ENCODE assay signal across 16 mouse cellular contexts in the genomic region with DNA sequence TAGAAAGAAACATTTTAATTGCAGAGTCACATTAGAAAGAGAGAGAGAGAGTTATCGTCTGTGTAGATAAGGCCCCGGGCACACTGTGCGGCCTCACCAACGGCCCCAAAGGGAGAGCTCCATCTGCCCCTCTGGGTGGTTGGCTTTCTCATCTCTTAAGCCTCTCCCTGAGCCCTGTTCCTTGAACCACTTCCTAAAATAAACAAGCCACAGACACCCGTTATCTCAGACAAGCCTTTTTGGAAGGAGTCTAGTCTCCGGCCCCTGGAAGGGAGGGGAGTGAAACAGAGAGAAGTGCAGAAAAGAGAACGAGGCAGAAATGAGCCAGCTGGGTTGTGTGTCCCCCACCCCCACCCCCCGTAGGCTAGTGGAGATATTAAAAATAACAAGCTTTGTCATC.
DNase-seq lines count a peak whose midpoint lies in the region; ATAC-seq and TF ChIP-seq lines count a peak whose summit lies in the region.
"Had no signal": no experiment of that assay in that cellular context is flagged by ENCODE, and none has a peak within 500 bp of the region (broad histone marks: within the 10 kb centered on the region; RNA-seq: fewer than 3 reads in every experiment).

No protein-coding gene starts in this region.

- H3K4me2 ChIP-seq in lung, embryonic 16.5 days (ENCODE audit: low read depth, low read length), result no peak overlapping the region
- H3K4me2 ChIP-seq in heart, embryonic 12.5 days, result peak overlapping the region; percentile 8; the same call in 1 of the 2 replicates
- H3K4me2 ChIP-seq in liver, embryonic 11.5 days, result no peak overlapping the region
- H3K4me2 ChIP-seq in hindbrain, embryonic 11.5 days (replicated peaks; ENCODE audit: low read depth, low read length), result no peak overlapping the region
- H3K4me2 ChIP-seq: embryonic facial prominence, embryonic 12.5 days had no signal

- peak; percentile 90 for ATAC-seq in lung, embryonic 16.5 days (ENCODE audit: low read depth)
- peak; percentile 51; the same call in 1 of the 2 replicates for ATAC-seq in heart, embryonic 12.5 days (ENCODE audit: insufficient number of reproducible peaks, low FRiP score)
- peak; percentile 74 for ATAC-seq in liver, embryonic 11.5 days (replicated peaks; ENCODE audit: low FRiP score)
- peak; percentile 52; the same call in 1 of the 2 replicates for ATAC-seq in megakaryocyte-erythroid progenitor cell, adult 5-6 weeks (replicated peaks; ENCODE audit: low FRiP score, low TSS enrichment, poor library complexity, severe bottlenecking)
- ATAC-seq in hindbrain, embryonic 11.5 days (ENCODE audit: low FRiP score), result no peak

- 30% methylated on average over 8 of the region's 8 CpGs for WGBS in lung, embryonic 16.5 days
- 42% methylated on average over 8 of the region's 8 CpGs for WGBS in lung, adult 2 months
- WGBS in heart, embryonic 12.5 days, result 12% methylated on average over 8 of the region's 8 CpGs
- 27% methylated on average over 8 of the region's 8 CpGs for WGBS in liver, embryonic 11.5 days
- 75% methylated on average over 8 of the region's 8 CpGs for WGBS in hindbrain, embryonic 11.5 days

- DNase-seq in lung, adult 2 months, result no peak
- DNase-seq in liver, embryonic 11.5 days (ENCODE audit: low spot score), result peak; percentile 48
- DNase-seq in hindbrain, embryonic 11.5 days (ENCODE audit: low spot score), result no peak
- DNase-seq in adrenal gland, postnatal 14 days, result no peak
- DNase-seq: kidney, adult 2 months; left cerebral cortex, postnatal 4 days; right cerebral cortex, postnatal 25 days; thymus, postnatal 14 days had no signal

- no peaks in the 10 kb centered on the region for H3K27me3 ChIP-seq in lung, embryonic 16.5 days (ENCODE audit: control insufficient read depth, insufficient read depth, low read depth, low read length)
- H3K27me3 ChIP-seq in heart, embryonic 12.5 days (replicated peaks), result no peaks in the 10 kb centered on the region
- no peaks in the 10 kb centered on the region for H3K27me3 ChIP-seq in liver, embryonic 11.5 days (replicated peaks; ENCODE audit: control insufficient read depth, insufficient read depth, low read length)
- no peaks in the 10 kb centered on the region for H3K27me3 ChIP-seq in hindbrain, embryonic 11.5 days (ENCODE audit: control insufficient read depth, insufficient read depth, low read length)
- H3K27me3 ChIP-seq: CH12.LX; embryonic facial prominence, embryonic 12.5 days had no signal

- H3K36me3 ChIP-seq in lung, embryonic 16.5 days (ENCODE audit: control insufficient read depth, insufficient read depth, low read length), result no peaks in the 10 kb centered on the region
- H3K36me3 ChIP-seq in heart, embryonic 12.5 days, result no peaks in the 10 kb centered on the region
- H3K36me3 ChIP-seq in liver, embryonic 11.5 days (ENCODE audit: control insufficient read depth, insufficient read depth, low read length), result no peaks in the 10 kb centered on the region
- no peaks in the 10 kb centered on the region for H3K36me3 ChIP-seq in hindbrain, embryonic 11.5 days (ENCODE audit: control insufficient read depth, insufficient read depth, low read length)
- H3K36me3 ChIP-seq: embryonic facial prominence, embryonic 12.5 days; forebrain, embryonic 10.5 days; hindbrain, embryonic 10.5 days had no signal

- no peak overlapping the region for H3K4me3 ChIP-seq in lung, embryonic 16.5 days (ENCODE audit: low read length)
- no peak overlapping the region for H3K4me3 ChIP-seq in lung, adult 2 months (replicated peaks; ENCODE audit: extremely low read depth, low read depth, low read length)
- H3K4me3 ChIP-seq in heart, embryonic 12.5 days, result no peak overlapping the region
- no peak overlapping the region for H3K4me3 ChIP-seq in liver, embryonic 11.5 days (ENCODE audit: low read depth, low read length)
- no peak overlapping the region for H3K4me3 ChIP-seq in hindbrain, embryonic 11.5 days (ENCODE audit: low read depth, low read length)
- H3K4me3 ChIP-seq: embryonic facial prominence, embryonic 12.5 days; forebrain, embryonic 10.5 days; hindbrain, embryonic 10.5 days; megakaryocyte, embryonic 14.5 days had no signal

- peaks cover 3% of the 10 kb centered on the region for H3K9me3 ChIP-seq in lung, embryonic 16.5 days (ENCODE audit: control insufficient read depth, low read length)
- peaks cover 8% of the 10 kb centered on the region; the same call in 1 of the 2 replicates for H3K9me3 ChIP-seq in heart, embryonic 12.5 days (replicated peaks)
- H3K9me3 ChIP-seq in liver, embryonic 11.5 days (ENCODE audit: control insufficient read depth, low read length), result 0 out of 2 replicates have a peak, but pooled peaks cover 2% of the 10 kb centered on the region
- no peaks in the 10 kb centered on the region for H3K9me3 ChIP-seq in hindbrain, embryonic 11.5 days (ENCODE audit: control insufficient read depth, low read length)
- H3K9me3 ChIP-seq: embryonic facial prominence, embryonic 12.5 days had no signal

- no peak for TF ChIP-seq CTCF in lung, adult 2 months (IDR thresholded peaks at IDR 0.05; ENCODE audit: insufficient read depth, low read length)

- TF ChIP-seq POLR2A in lung, adult 2 months (IDR thresholded peaks at IDR 0.05; ENCODE audit: borderline replicate concordance, extremely low read depth, low read depth, low read length), result no peak

- peak overlapping the region; percentile 80 for H3K27ac ChIP-seq in lung, embryonic 16.5 days (ENCODE audit: low read length)
- peak overlapping the region; percentile 38 for H3K27ac ChIP-seq in heart, embryonic 12.5 days (ENCODE audit: poor library complexity, severe bottlenecking)
- peak overlapping the region; percentile 35 for H3K27ac ChIP-seq in liver, embryonic 11.5 days (ENCODE audit: low read depth, low read length)
- H3K27ac ChIP-seq in hindbrain, embryonic 11.5 days (ENCODE audit: low read depth, low read length), result no peak overlapping the region
- H3K27ac ChIP-seq: embryonic facial prominence, embryonic 12.5 days; forebrain, embryonic 10.5 days; hindbrain, embryonic 10.5 days had no signal

- H3K4me1 ChIP-seq in lung, embryonic 16.5 days (replicated peaks; ENCODE audit: control insufficient read depth, insufficient read depth, low read length), result peaks cover 13% of the 10 kb centered on the region; the same call in 1 of the 2 replicates
- H3K4me1 ChIP-seq in lung, adult 2 months (ENCODE audit: control insufficient read depth, insufficient read depth, low read length), result no peaks in the 10 kb centered on the region; the same call in 1 of the 2 replicates
- peaks cover 23% of the 10 kb centered on the region for H3K4me1 ChIP-seq in heart, embryonic 12.5 days (replicated peaks)
- H3K4me1 ChIP-seq in liver, embryonic 11.5 days (replicated peaks; ENCODE audit: control insufficient read depth, insufficient read depth, low read length), result peaks cover 3% of the 10 kb centered on the region
- H3K4me1 ChIP-seq in hindbrain, embryonic 11.5 days (replicated peaks; ENCODE audit: control insufficient read depth, insufficient read depth, low read length), result no peaks in the 10 kb centered on the region
- H3K4me1 ChIP-seq: megakaryocyte, embryonic 14.5 days had no signal

- H3K9ac ChIP-seq in lung, embryonic 16.5 days (ENCODE audit: low read length), result no peak overlapping the region
- H3K9ac ChIP-seq in heart, embryonic 12.5 days, result no peak overlapping the region
- no peak overlapping the region for H3K9ac ChIP-seq in liver, embryonic 11.5 days (ENCODE audit: low read depth, low read length)
- no peak overlapping the region for H3K9ac ChIP-seq in hindbrain, embryonic 11.5 days (ENCODE audit: low read depth, low read length)
- H3K9ac ChIP-seq: embryonic facial prominence, embryonic 12.5 days had no signal
